Mouse (Mus musculus): ENCODE results near the gene Olfr1029. TPM values are rescaled to one million over a fixed set of nuclear protein-coding genes. Genes with fewer than 3 reads are reported as not detected.

The Olfr1029 gene
- total and polyA plus RNA-seq, 2 experiments: 0.04 to 0.09 TPM

Other genes starting within 250 kb of the Olfr1029 start
- gene Olfr1012, start 211.1 kb upstream of the Olfr1029 start, total RNA-seq (2014; rRNA removed): not detected in 2 replicates
- gene Olfr1012, start 211.1 kb upstream of the Olfr1029 start, polyA plus RNA-seq (2012; rRNA removed): not detected in 2 replicates
- gene Olfr1013, start 206.8 kb upstream of the Olfr1029 start, total RNA-seq (2014; rRNA removed): not detected in 2 replicates
- not detected in 2 replicates for gene Olfr1013, start 206.8 kb upstream of the Olfr1029 start, polyA plus RNA-seq (2012; rRNA removed)
- gene Olfr1014, start 201.2 kb upstream of the Olfr1029 start, total RNA-seq (2014; rRNA removed): not detected in 2 replicates
- gene Olfr1014, start 201.2 kb upstream of the Olfr1029 start, polyA plus RNA-seq (2012; rRNA removed): not detected in 2 replicates
- not detected in 2 replicates for gene Olfr1015, start 191.9 kb upstream of the Olfr1029 start, total RNA-seq (2014; rRNA removed)
- not detected in 2 replicates for gene Olfr1015, start 191.9 kb upstream of the Olfr1029 start, polyA plus RNA-seq (2012; rRNA removed)
- not detected in 2 replicates for gene Olfr1016, start 171.4 kb upstream of the Olfr1029 start, total RNA-seq (2014; rRNA removed)
- gene Olfr1016, start 171.4 kb upstream of the Olfr1029 start, polyA plus RNA-seq (2012; rRNA removed): not detected in 2 replicates
- gene Olfr1018, start 155.4 kb upstream of the Olfr1029 start, total RNA-seq (2014; rRNA removed): not detected in 2 replicates
- not detected in 2 replicates for gene Olfr1018, start 155.4 kb upstream of the Olfr1029 start, polyA plus RNA-seq (2012; rRNA removed)
- gene Olfr1019, start 128.4 kb upstream of the Olfr1029 start, total RNA-seq (2014; rRNA removed): not detected in 2 replicates
- gene Olfr1019, start 128.4 kb upstream of the Olfr1029 start, polyA plus RNA-seq (2012; rRNA removed): not detected in 2 replicates
- not detected in 2 replicates for gene Olfr1020, start 126.9 kb upstream of the Olfr1029 start, total RNA-seq (2014; rRNA removed)
- gene Olfr1020, start 126.9 kb upstream of the Olfr1029 start, polyA plus RNA-seq (2012; rRNA removed): not detected in 2 replicates
- gene Olfr1022, start 105.3 kb upstream of the Olfr1029 start, total RNA-seq (2014; rRNA removed): not detected in 2 replicates
- not detected in 2 replicates for gene Olfr1022, start 105.3 kb upstream of the Olfr1029 start, polyA plus RNA-seq (2012; rRNA removed)
- not detected in 2 replicates for gene Olfr1023, start 88.3 kb upstream of the Olfr1029 start, total RNA-seq (2014; rRNA removed)
- gene Olfr1023, start 88.3 kb upstream of the Olfr1029 start, polyA plus RNA-seq (2012; rRNA removed): not detected in 2 replicates
- not detected in 2 replicates for gene Olfr1024, start 68.8 kb upstream of the Olfr1029 start, total RNA-seq (2014; rRNA removed)
- not detected in 2 replicates for gene Olfr1024, start 68.8 kb upstream of the Olfr1029 start, polyA plus RNA-seq (2012; rRNA removed)
- not detected in 2 replicates for gene Olfr1025-ps1, start 58.7 kb upstream of the Olfr1029 start, total RNA-seq (2014; rRNA removed)
- not detected in 2 replicates for gene Olfr1025-ps1, start 58.7 kb upstream of the Olfr1029 start, polyA plus RNA-seq (2012; rRNA removed)
- gene Olfr1026, start 52.3 kb upstream of the Olfr1029 start, total RNA-seq (2014; rRNA removed): not detected in 2 replicates
- not detected in 2 replicates for gene Olfr1026, start 52.3 kb upstream of the Olfr1029 start, polyA plus RNA-seq (2012; rRNA removed)
- not detected in 2 replicates for gene Olfr1028, start 23.5 kb upstream of the Olfr1029 start, total RNA-seq (2014; rRNA removed)
- gene Olfr1028, start 23.5 kb upstream of the Olfr1029 start, polyA plus RNA-seq (2012; rRNA removed): not detected in 2 replicates
- under 0.01 TPM in 1 of 2 replicates, not detected in the other for gene Olfr1030, start 5.4 kb downstream of the Olfr1029 start, total RNA-seq (2014; rRNA removed)
- gene Olfr1030, start 5.4 kb downstream of the Olfr1029 start, polyA plus RNA-seq (2012; rRNA removed): 0.02 TPM in 1 of 2 replicates, not detected in the other
- not detected in 2 replicates for gene Olfr1031, start 16.4 kb downstream of the Olfr1029 start, total RNA-seq (2014; rRNA removed)
- gene Olfr1031, start 16.4 kb downstream of the Olfr1029 start, polyA plus RNA-seq (2012; rRNA removed): not detected in 2 replicates
- gene Olfr1032, start 31.6 kb downstream of the Olfr1029 start, total RNA-seq (2014; rRNA removed): not detected in 2 replicates
- not detected in 2 replicates for gene Olfr1032, start 31.6 kb downstream of the Olfr1029 start, polyA plus RNA-seq (2012; rRNA removed)
- 8.7 and 10.7 TPM in 2 replicates for gene Olfr1033, start 46.7 kb downstream of the Olfr1029 start, total RNA-seq (2014; rRNA removed)
- gene Olfr1033, start 46.7 kb downstream of the Olfr1029 start, polyA plus RNA-seq (2012; rRNA removed): 1.7 TPM in 2 replicates
- gene Olfr1034, start 72.0 kb downstream of the Olfr1029 start, total RNA-seq (2014; rRNA removed): 2.4 and 2.6 TPM in 2 replicates
- 0.90 and 0.93 TPM in 2 replicates for gene Olfr1034, start 72.0 kb downstream of the Olfr1029 start, polyA plus RNA-seq (2012; rRNA removed)
- not detected in 2 replicates for gene Olfr1036, start 100.1 kb downstream of the Olfr1029 start, total RNA-seq (2014; rRNA removed)
- gene Olfr1036, start 100.1 kb downstream of the Olfr1029 start, polyA plus RNA-seq (2012; rRNA removed): not detected in 2 replicates
- not detected in 2 replicates for gene Olfr1037, start 113.5 kb downstream of the Olfr1029 start, total RNA-seq (2014; rRNA removed)
- not detected in 2 replicates for gene Olfr1037, start 113.5 kb downstream of the Olfr1029 start, polyA plus RNA-seq (2012; rRNA removed)
- not detected in 2 replicates for gene Olfr1039, start 162.0 kb downstream of the Olfr1029 start, total RNA-seq (2014; rRNA removed)
- gene Olfr1039, start 162.0 kb downstream of the Olfr1029 start, polyA plus RNA-seq (2012; rRNA removed): not detected in 2 replicates
- not detected in 2 replicates for gene Olfr1040, start 172.8 kb downstream of the Olfr1029 start, total RNA-seq (2014; rRNA removed)
- not detected in 2 replicates for gene Olfr1040, start 172.8 kb downstream of the Olfr1029 start, polyA plus RNA-seq (2012; rRNA removed)
- not detected in 2 replicates for gene Olfr1042, start 187.9 kb downstream of the Olfr1029 start, total RNA-seq (2014; rRNA removed)
- not detected in 2 replicates for gene Olfr1042, start 187.9 kb downstream of the Olfr1029 start, polyA plus RNA-seq (2012; rRNA removed)
- not detected in 2 replicates for gene Olfr1043, start 193.6 kb downstream of the Olfr1029 start, total RNA-seq (2014; rRNA removed)
- gene Olfr1043, start 193.6 kb downstream of the Olfr1029 start, polyA plus RNA-seq (2012; rRNA removed): not detected in 2 replicates
- gene Olfr1044, start 203.9 kb downstream of the Olfr1029 start, total RNA-seq (2014; rRNA removed): not detected in 2 replicates
- not detected in 2 replicates for gene Olfr1044, start 203.9 kb downstream of the Olfr1029 start, polyA plus RNA-seq (2012; rRNA removed)
- not detected in 2 replicates for gene Olfr52, start 211.8 kb downstream of the Olfr1029 start, total RNA-seq (2014; rRNA removed)
- gene Olfr52, start 211.8 kb downstream of the Olfr1029 start, polyA plus RNA-seq (2012; rRNA removed): not detected in 2 replicates
- gene Olfr1045, start 229.1 kb downstream of the Olfr1029 start, total RNA-seq (2014; rRNA removed): not detected in 2 replicates
- gene Olfr1045, start 229.1 kb downstream of the Olfr1029 start, polyA plus RNA-seq (2012; rRNA removed): not detected in 2 replicates
- not detected in 2 replicates for gene Olfr1046, start 245.4 kb downstream of the Olfr1029 start, total RNA-seq (2014; rRNA removed)
- gene Olfr1046, start 245.4 kb downstream of the Olfr1029 start, polyA plus RNA-seq (2012; rRNA removed): not detected in 2 replicates